Mouse (Mus musculus): Measurements from ENCODE around the gene Srd5a2.

- TF ChIP-seq GATA1 (IDR thresholded peaks at IDR 0.05; ENCODE audit: borderline replicate concordance, low read length) (no peak), FLI1 (IDR thresholded peaks at IDR 0.05; ENCODE audit: low read length) (no peak)
Measured at GRCm38 (mm10) chr17:73982871-73983270, 64.8 kb downstream of the Srd5a2 start.
